Mouse (Mus musculus): ENCODE data around the gene Prpf4. TPM values are rescaled to one million over a fixed set of nuclear protein-coding genes. Genes with fewer than 3 reads are reported as not detected.

Prpf4 gene
- polyA plus RNA-seq, 1 experiment from 2014 or later = 25.2 TPM

- Histone ChIP-seq H3K4me1 (ENCODE audit: insufficient read depth, low read length) (peaks cover 26% of the 10 kb centered on the region), H3K27me3 (ENCODE audit: insufficient read depth, low read length) (no peaks in the 10 kb centered on the region), H3K9me3 (ENCODE audit: low read length) (no peaks in the 10 kb centered on the region), H3K27ac (ENCODE audit: low read length) (peak overlapping the region; percentile 85), H3K9ac (replicated peaks; ENCODE audit: low read length) (peak overlapping the region; percentile 83), H3K4me2 (replicated peaks; ENCODE audit: low read depth, low read length) (peak overlapping the region; percentile 52), H3K4me3 (ENCODE audit: low read length) (peak overlapping the region; percentile 87), H3K36me3 (ENCODE audit: insufficient read depth, low read length) (peaks cover 23% of the 10 kb centered on the region)
- WGBS = under 1% methylated on average over 35 of the region's 35 CpGs
- ATAC-seq (ENCODE audit: low FRiP score, low TSS enrichment) = peak; percentile 55
These were observed 641 bp upstream of the Prpf4 start for GRCm38 (mm10) chr4:62407730-62408582.

- Histone ChIP-seq H3K4me1 (ENCODE audit: insufficient read depth, low read length) (peaks cover 26% of the 10 kb centered on the region), H3K9ac (replicated peaks; ENCODE audit: low read length) (peak overlapping the region; percentile 90), H3K4me3 (ENCODE audit: low read length) (peak overlapping the region; percentile 87), H3K4me2 (replicated peaks; ENCODE audit: low read depth, low read length) (peak overlapping the region; percentile 64), H3K9me3 (ENCODE audit: low read length) (no peaks in the 10 kb centered on the region), H3K27me3 (ENCODE audit: insufficient read depth, low read length) (no peaks in the 10 kb centered on the region), H3K27ac (ENCODE audit: low read length) (peak overlapping the region; percentile 90; the same call in 1 of the 2 replicates), H3K36me3 (ENCODE audit: insufficient read depth, low read length) (peaks cover 26% of the 10 kb centered on the region)
- ATAC-seq (ENCODE audit: low FRiP score, low TSS enrichment) = no peak
- WGBS = 21% methylated on average over 6 of the region's 6 CpGs
These were observed 1.0 kb downstream of the Prpf4 start for GRCm38 (mm10) chr4:62409615-62410014.

- peaks cover 33% of the 10 kb centered on the region for H3K36me3 ChIP-seq (ENCODE audit: insufficient read depth, low read length)
- H3K27ac ChIP-seq (ENCODE audit: low read length) = no peak overlapping the region
- H3K9me3 ChIP-seq (ENCODE audit: low read length) = no peaks in the 10 kb centered on the region
- 83% methylated on average over 2 of the region's 2 CpGs for WGBS
- H3K4me3 ChIP-seq (ENCODE audit: low read length) = peak overlapping the region; percentile 87; the same call in 1 of the 2 replicates
- H3K4me2 ChIP-seq (replicated peaks; ENCODE audit: low read depth, low read length) = peak overlapping the region; percentile 64
- ATAC-seq (ENCODE audit: low FRiP score, low TSS enrichment) = no peak
- H3K9ac ChIP-seq (replicated peaks; ENCODE audit: low read length) = 0 out of 2 replicates have a peak overlapping the region, but pooled peaks have one; percentile 25
- H3K27me3 ChIP-seq (ENCODE audit: insufficient read depth, low read length) = no peaks in the 10 kb centered on the region
- H3K4me1 ChIP-seq (ENCODE audit: insufficient read depth, low read length) = peaks cover 26% of the 10 kb centered on the region
These were observed 1.7 kb downstream of the Prpf4 start for GRCm38 (mm10) chr4:62410325-62410724.

- H3K4me3 ChIP-seq (ENCODE audit: low read length) = no peak overlapping the region
- no peaks in the 10 kb centered on the region for H3K9me3 ChIP-seq (ENCODE audit: low read length)
- no peak for ATAC-seq (ENCODE audit: low FRiP score, low TSS enrichment)
- H3K27ac ChIP-seq (ENCODE audit: low read length) = no peak overlapping the region
- no peak overlapping the region for H3K9ac ChIP-seq (replicated peaks; ENCODE audit: low read length)
- WGBS = 93% methylated on average over 10 of the region's 10 CpGs
- peaks cover 46% of the 10 kb centered on the region for H3K36me3 ChIP-seq (ENCODE audit: insufficient read depth, low read length)
- H3K4me1 ChIP-seq (ENCODE audit: insufficient read depth, low read length) = peaks cover 15% of the 10 kb centered on the region
- no peak overlapping the region for H3K4me2 ChIP-seq (replicated peaks; ENCODE audit: low read depth, low read length)
- no peaks in the 10 kb centered on the region for H3K27me3 ChIP-seq (ENCODE audit: insufficient read depth, low read length)
These were observed 3.0 kb downstream of the Prpf4 start for GRCm38 (mm10) chr4:62411606-62412005.

- no peak overlapping the region for H3K4me2 ChIP-seq (replicated peaks; ENCODE audit: low read depth, low read length)
- H3K4me3 ChIP-seq (ENCODE audit: low read length) = no peak overlapping the region
- H3K9me3 ChIP-seq (ENCODE audit: low read length) = no peaks in the 10 kb centered on the region
- peaks cover 92% of the 10 kb centered on the region for H3K36me3 ChIP-seq (ENCODE audit: insufficient read depth, low read length)
- H3K27me3 ChIP-seq (ENCODE audit: insufficient read depth, low read length) = no peaks in the 10 kb centered on the region
- 94% methylated on average over 8 of the region's 8 CpGs for WGBS
- no peak overlapping the region for H3K27ac ChIP-seq (ENCODE audit: low read length)
- H3K9ac ChIP-seq (replicated peaks; ENCODE audit: low read length) = no peak overlapping the region
- H3K4me1 ChIP-seq (ENCODE audit: insufficient read depth, low read length) = no peaks in the 10 kb centered on the region
- ATAC-seq (ENCODE audit: low FRiP score, low TSS enrichment) = no peak
These were observed 9.9 kb downstream of the Prpf4 start for GRCm38 (mm10) chr4:62418448-62418847.

- no peak for ATAC-seq (ENCODE audit: low FRiP score, low TSS enrichment)
- Histone ChIP-seq H3K9ac (replicated peaks; ENCODE audit: low read length) (no peak overlapping the region), H3K36me3 (ENCODE audit: insufficient read depth, low read length) (peaks cover 93% of the 10 kb centered on the region), H3K27ac (ENCODE audit: low read length) (no peak overlapping the region), H3K27me3 (ENCODE audit: insufficient read depth, low read length) (no peaks in the 10 kb centered on the region), H3K4me2 (replicated peaks; ENCODE audit: low read depth, low read length) (no peak overlapping the region), H3K4me3 (ENCODE audit: low read length) (no peak overlapping the region), H3K4me1 (ENCODE audit: insufficient read depth, low read length) (no peaks in the 10 kb centered on the region), H3K9me3 (ENCODE audit: low read length) (no peaks in the 10 kb centered on the region)
- 97% methylated on average over 6 of the region's 6 CpGs for WGBS
These were observed 10.5 kb downstream of the Prpf4 start for GRCm38 (mm10) chr4:62419091-62419490.

- no peaks in the 10 kb centered on the region for H3K27me3 ChIP-seq (ENCODE audit: insufficient read depth, low read length)
- no peak for ATAC-seq (ENCODE audit: low FRiP score, low TSS enrichment)
- WGBS = 95% methylated on average over 4 of the region's 4 CpGs
These were observed 17.3 kb downstream of the Prpf4 start for GRCm38 (mm10) chr4:62425891-62426290.

GRCm38 (mm10) chr4:62427978-62428758 is 19.6 kb downstream of the Prpf4 start:
- Histone ChIP-seq H3K4me1 (ENCODE audit: insufficient read depth, low read length) (no peaks in the 10 kb centered on the region), H3K9me3 (ENCODE audit: low read length) (no peaks in the 10 kb centered on the region), H3K9ac (replicated peaks; ENCODE audit: low read length) (no peak overlapping the region), H3K4me3 (ENCODE audit: low read length) (no peak overlapping the region), H3K36me3 (ENCODE audit: insufficient read depth, low read length) (peaks cover 22% of the 10 kb centered on the region), H3K27ac (ENCODE audit: low read length) (no peak overlapping the region), H3K4me2 (replicated peaks; ENCODE audit: low read depth, low read length) (no peak overlapping the region), H3K27me3 (ENCODE audit: insufficient read depth, low read length) (no peaks in the 10 kb centered on the region)
- 78% methylated on average over 17 of the region's 17 CpGs for WGBS
- peak; percentile 49 for ATAC-seq (ENCODE audit: low FRiP score, low TSS enrichment)

More at GRCm38 (mm10) chr4:62425891-62426290, 17.3 kb downstream of the Prpf4 start:
- Histone ChIP-seq H3K4me1 (ENCODE audit: insufficient read depth, low read length) (no peaks in the 10 kb centered on the region), H3K9me3 (ENCODE audit: low read length) (no peaks in the 10 kb centered on the region), H3K4me2 (replicated peaks; ENCODE audit: low read depth, low read length) (no peak overlapping the region), H3K27ac (ENCODE audit: low read length) (no peak overlapping the region), H3K36me3 (ENCODE audit: insufficient read depth, low read length) (peaks cover 45% of the 10 kb centered on the region), H3K9ac (replicated peaks; ENCODE audit: low read length) (no peak overlapping the region), H3K4me3 (ENCODE audit: low read length) (no peak overlapping the region)

GRCm38 (mm10) chr4:62429616-62430015 is 21.0 kb downstream of the Prpf4 start:
- 86% methylated on average over 9 of the region's 9 CpGs for WGBS
- H3K9me3 ChIP-seq (ENCODE audit: low read length) = no peaks in the 10 kb centered on the region
- no peak for ATAC-seq (ENCODE audit: low FRiP score, low TSS enrichment)
- no peak overlapping the region for H3K4me3 ChIP-seq (ENCODE audit: low read length)
- H3K27me3 ChIP-seq (ENCODE audit: insufficient read depth, low read length) = no peaks in the 10 kb centered on the region
- H3K27ac ChIP-seq (ENCODE audit: low read length) = no peak overlapping the region
- peaks cover 11% of the 10 kb centered on the region; the same call in 1 of the 2 replicates for H3K36me3 ChIP-seq (ENCODE audit: insufficient read depth, low read length)
- H3K9ac ChIP-seq (replicated peaks; ENCODE audit: low read length) = no peak overlapping the region
- no peaks in the 10 kb centered on the region for H3K4me1 ChIP-seq (ENCODE audit: insufficient read depth, low read length)
- no peak overlapping the region for H3K4me2 ChIP-seq (replicated peaks; ENCODE audit: low read depth, low read length)
